Mouse (Mus musculus) hindbrain, embryonic 14.5 days (tissue): ENCODE measurements around the gene Gm853. TPM values are rescaled to one million over a fixed set of nuclear protein-coding genes. Genes with fewer than 3 reads are reported as not detected.

Source experiments
- ATAC-seq: fragments of 200-750 bp; cut with Nextera tagmentation; 2 replicates; pipeline ENCODE4 v1.8.0; 2017; ENCODE audit warnings: moderate number of reproducible peaks, mild to moderate bottlenecking, moderate TSS enrichment, moderate library complexity; ENCODE audit not compliant: low FRiP score
- DNase-seq: peaks from one replicate; pipeline ENCODE4 v3.0.0-alpha.2; 2015; ENCODE audit warnings: low spot score
- H3K27ac ChIP-seq: fragments of 300-500 bp; sonication (generic); 2 replicates; pipeline ENCODE4 v1.5.1; 2014; ENCODE audit warnings: mild to moderate bottlenecking, moderate library complexity
- H3K27me3 ChIP-seq: fragments of 300-500 bp; sonication (generic); 2 replicates; pipeline ENCODE4 v1.6.1; 2014; ENCODE audit warnings: mild to moderate bottlenecking, low read length, mixed read lengths; ENCODE audit not compliant: control insufficient read depth, insufficient read depth
- H3K36me3 ChIP-seq: fragments of 300-500 bp; sonication (generic); replicated peaks from 2 replicates; pipeline ENCODE4 v1.6.1; 2014; ENCODE audit not compliant: control insufficient read depth, insufficient read depth
- H3K4me1 ChIP-seq: fragments of 300-500 bp; sonication (generic); replicated peaks from 2 replicates; pipeline ENCODE4 v1.6.1; 2014; ENCODE audit warnings: antibody characterized with exemption, low read length, mixed read lengths; ENCODE audit not compliant: control insufficient read depth, insufficient read depth
- H3K4me2 ChIP-seq: fragments of 300-500 bp; sonication (generic); replicated peaks from 2 replicates; pipeline ENCODE4 v1.6.1; 2014; ENCODE audit warnings: mild to moderate bottlenecking, moderate library complexity
- H3K4me3 ChIP-seq: fragments of 300-500 bp; sonication (generic); replicated peaks from 2 replicates; pipeline ENCODE4 v1.5.1; 2014; ENCODE audit warnings: mild to moderate bottlenecking, low read length
- H3K9ac ChIP-seq: fragments of 300-500 bp; sonication (generic); 2 replicates; pipeline ENCODE4 v1.6.1; 2014
- H3K9me3 ChIP-seq: fragments of 300-500 bp; sonication (generic); 2 replicates; pipeline ENCODE4 v1.6.1; 2016; ENCODE audit warnings: low read length; ENCODE audit not compliant: control insufficient read depth
- WGBS: fragments of 180-500 bp; shearing (Covaris S2); extraction: QIAGEN DNeasy Blood & Tissue Kit; methylation state at CpG from one replicate; pipeline ENCODE4 v1.1.7; 2014; 5-methylcytosine and 5-hydroxymethylcytosine counted together
- polyA plus RNA-seq: library from polyadenylated mRNA; unstranded; fragments of >200 nt; fragmentation: Nextera tagmentation; extraction: Ambion mirVana; gene quantifications from 2 replicates; pipeline ENCODE4 v1.2.1, GENCODE M21; 2014

The Gm853 gene
- polyA plus RNA-seq, 1 experiment from 2014 or later = 2.4 TPM

GRCm38 (mm10) chr4:130166592-130166991 lies 55.6 kb downstream of the Gm853 start:
- Histone ChIP-seq H3K9ac (no peak overlapping the region), H3K4me1 (peaks cover 5% of the 10 kb centered on the region), H3K4me2 (no peak overlapping the region), H3K4me3 (no peak overlapping the region), H3K27ac (no peak overlapping the region), H3K36me3 (no peaks in the 10 kb centered on the region), H3K9me3 (no peaks in the 10 kb centered on the region), H3K27me3 (peaks cover 31% of the 10 kb centered on the region)
- DNase-seq (no peak), ATAC-seq (no peak)
- WGBS = 74% methylated on average over 8 of the region's 8 CpGs

- 79% methylated on average over 18 of the region's 18 CpGs for WGBS
- Histone ChIP-seq H3K4me2 (no peak overlapping the region), H3K27ac (no peak overlapping the region), H3K9me3 (no peaks in the 10 kb centered on the region), H3K27me3 (peaks cover 31% of the 10 kb centered on the region), H3K4me1 (peaks cover 5% of the 10 kb centered on the region), H3K9ac (no peak overlapping the region), H3K4me3 (no peak overlapping the region), H3K36me3 (no peaks in the 10 kb centered on the region)
- DNase-seq (no peak), ATAC-seq (no peak)
Measured at GRCm38 (mm10) chr4:130166061-130166460, 56.1 kb downstream of the Gm853 start.

- H3K27ac ChIP-seq = no peak overlapping the region
- ATAC-seq (no peak), DNase-seq (no peak)
- no peak overlapping the region for H3K4me2 ChIP-seq
- peaks cover 5% of the 10 kb centered on the region for H3K4me1 ChIP-seq
- H3K9ac ChIP-seq = no peak overlapping the region
- H3K36me3 ChIP-seq = no peaks in the 10 kb centered on the region
- H3K4me3 ChIP-seq = no peak overlapping the region
- peaks cover 31% of the 10 kb centered on the region for H3K27me3 ChIP-seq
- 74% methylated on average over 6 of the region's 6 CpGs for WGBS
- no peaks in the 10 kb centered on the region for H3K9me3 ChIP-seq
Measured at GRCm38 (mm10) chr4:130164121-130164520, 58.1 kb downstream of the Gm853 start.

GRCm38 (mm10) chr4:130163391-130163861 lies 58.8 kb downstream of the Gm853 start:
- H3K4me2 ChIP-seq = peak overlapping the region; percentile 25
- no peaks in the 10 kb centered on the region for H3K9me3 ChIP-seq
- 6% methylated on average over 20 of the region's 20 CpGs for WGBS
- peaks cover 31% of the 10 kb centered on the region for H3K27me3 ChIP-seq
- H3K27ac ChIP-seq = no peak overlapping the region
- 0 out of 2 replicates have a peak overlapping the region, but pooled peaks have one; percentile 6 for H3K9ac ChIP-seq
- H3K36me3 ChIP-seq = no peaks in the 10 kb centered on the region
- no peak for ATAC-seq
- no peak for DNase-seq
- peaks cover 4% of the 10 kb centered on the region for H3K4me1 ChIP-seq
- H3K4me3 ChIP-seq = no peak overlapping the region

GRCm38 (mm10) chr4:130161349-130161748 lies 60.9 kb downstream of the Gm853 start:
- no peak for DNase-seq

More at GRCm38 (mm10) chr4:130161349-130161748, 60.9 kb downstream of the Gm853 start:
- H3K36me3 ChIP-seq = no peaks in the 10 kb centered on the region
- H3K4me2 ChIP-seq = no peak overlapping the region
- no peak overlapping the region for H3K27ac ChIP-seq
- 17% methylated on average over 4 of the region's 4 CpGs for WGBS
- no peak overlapping the region for H3K9ac ChIP-seq
- ATAC-seq = no peak
- H3K9me3 ChIP-seq = no peaks in the 10 kb centered on the region
- H3K4me1 ChIP-seq = no peaks in the 10 kb centered on the region
- no peak overlapping the region for H3K4me3 ChIP-seq
- H3K27me3 ChIP-seq = peaks cover 24% of the 10 kb centered on the region

Other genes with a start within 250 kb of the Gm853 start
- gene Adgrb2, start 237.5 kb downstream of the Gm853 start, polyA plus RNA-seq = 16.9 and 19.0 TPM in 2 replicates
- gene Col16a1, start 174.6 kb downstream of the Gm853 start, polyA plus RNA-seq = 10.1 and 11.1 TPM in 2 replicates
- 66.0 and 77.7 TPM in 2 replicates for gene Pef1, start 119.8 kb downstream of the Gm853 start, polyA plus RNA-seq
- 1.7 and 2.3 TPM in 2 replicates for gene Hcrtr1, start 83.0 kb downstream of the Gm853 start, polyA plus RNA-seq
- gene Tinagl1, start 47.3 kb downstream of the Gm853 start, polyA plus RNA-seq = 6.6 and 8.5 TPM in 2 replicates
- gene Serinc2, start 56.8 kb upstream of the Gm853 start, polyA plus RNA-seq = 32.3 and 35.5 TPM in 2 replicates
- 272 and 285 TPM in 2 replicates for gene Fabp3, start 86.2 kb upstream of the Gm853 start, polyA plus RNA-seq
- 0.46 TPM in 1 of 2 replicates, not detected in the other for gene Gm10570, start 86.3 kb upstream of the Gm853 start, polyA plus RNA-seq
- gene Zcchc17, start 137.5 kb upstream of the Gm853 start, polyA plus RNA-seq = 88.1 and 89.8 TPM in 2 replicates
- 92.5 and 94.6 TPM in 2 replicates for gene Snrnp40, start 137.7 kb upstream of the Gm853 start, polyA plus RNA-seq